Mouse (Mus musculus) myocyte (in vitro differentiated cells): ENCODE results near the gene Mat2a. TPM values are rescaled to one million over a fixed set of nuclear protein-coding genes. Genes with fewer than 3 reads are reported as not detected.

Source experiments
- H3K27me3 ChIP-seq: one replicate; pipeline ENCODE4 v1.6.1; 2011; ENCODE audit not compliant: control insufficient read depth, insufficient read depth, insufficient read length
- H3K36me3 ChIP-seq: one replicate; pipeline ENCODE4 v1.6.1; 2011; ENCODE audit not compliant: control insufficient read depth, insufficient read depth
- H3K4me2 ChIP-seq: one replicate; pipeline ENCODE4 v1.6.1; 2011; ENCODE audit warnings: low read depth, control low read depth
- H3K4me3 ChIP-seq: one replicate; pipeline ENCODE4 v1.5.1; 2011; ENCODE audit warnings: mild to moderate bottlenecking, control low read depth, moderate library complexity
- H3K79me2 ChIP-seq: one replicate; pipeline ENCODE4 v1.6.1; 2011; ENCODE audit not compliant: control insufficient read depth, insufficient read depth
- H3ac ChIP-seq: one replicate; pipeline ENCODE4 v1.6.1; 2011; ENCODE audit not compliant: control insufficient read depth, insufficient read length
- CEBPB ChIP-seq: IDR thresholded peaks from 2 replicates; pipeline ENCODE4 v1.6.1; 2011; ENCODE audit warnings: mild to moderate bottlenecking, moderate library complexity; ENCODE audit not compliant: poor library complexity, insufficient read depth, severe bottlenecking
- E2F4 ChIP-seq: IDR thresholded peaks from one replicate; pipeline ENCODE4 v1.6.1; 2011; ENCODE audit warnings: mild to moderate bottlenecking, control low read depth, moderate library complexity; ENCODE audit not compliant: insufficient read depth
- MAX ChIP-seq: IDR thresholded peaks from one replicate; pipeline ENCODE4 v1.6.1; 2011; ENCODE audit warnings: low read depth, mild to moderate bottlenecking, control low read depth
- MYOD1 ChIP-seq, 3 experiments: IDR thresholded peaks; one replicate each; pipeline ENCODE4 v1.6.1; 2011; ENCODE audit warnings: control low read depth in 2 of 3, low read depth in 2 of 3, mild to moderate bottlenecking in 2 of 3, moderate library complexity in 1 of 3; ENCODE audit not compliant: insufficient read length in 2 of 3, control insufficient read depth in 1 of 3
- MYOG ChIP-seq, 3 experiments: IDR thresholded peaks; one replicate each; pipeline ENCODE4 v1.6.1; 2011; ENCODE audit warnings: control low read depth in 2 of 3, low read depth in 2 of 3, mild to moderate bottlenecking in 2 of 3; ENCODE audit not compliant: insufficient read length in 2 of 3, control insufficient read depth in 1 of 3, insufficient read depth in 1 of 3
- POLR2A ChIP-seq: IDR thresholded peaks from one replicate; pipeline ENCODE4 v1.6.1; 2011; ENCODE audit warnings: low read depth, mild to moderate bottlenecking, control low read depth, moderate library complexity; ENCODE audit not compliant: insufficient read length
- POLR2AphosphoS2 ChIP-seq: IDR thresholded peaks from one replicate; pipeline ENCODE4 v1.6.1; 2011; ENCODE audit warnings: low read depth, control low read depth; ENCODE audit not compliant: insufficient read length
- REST ChIP-seq: IDR thresholded peaks from one replicate; pipeline ENCODE4 v1.6.1; 2011; ENCODE audit warnings: mild to moderate bottlenecking, control low read depth, moderate library complexity; ENCODE audit not compliant: insufficient read depth, insufficient read length
- SRF ChIP-seq: IDR thresholded peaks from one replicate; pipeline ENCODE4 v1.6.1; 2011; ENCODE audit warnings: low read depth; ENCODE audit not compliant: control insufficient read depth, insufficient read length
- TCF12 ChIP-seq: IDR thresholded peaks from one replicate; pipeline ENCODE4 v1.6.1; 2011; ENCODE audit warnings: mild to moderate bottlenecking, control low read depth; ENCODE audit not compliant: poor library complexity, insufficient read depth, severe bottlenecking
- TCF3 ChIP-seq: IDR thresholded peaks from one replicate; pipeline ENCODE4 v1.6.1; 2011; ENCODE audit warnings: low read depth, control low read depth; ENCODE audit not compliant: insufficient read length
- USF1 ChIP-seq: IDR thresholded peaks from one replicate; pipeline ENCODE4 v1.6.1; 2011; ENCODE audit warnings: low read depth, mild to moderate bottlenecking, control low read depth, moderate library complexity
- polyA plus RNA-seq: library from polyadenylated mRNA; unstranded; fragments of >200 nt; fragmentation: generic; extraction: Trizol; gene quantifications from one replicate; pipeline ENCODE4 v1.2.1, GENCODE M21; 2012; ENCODE audit warnings: missing spikeins

Gene Mat2a
- polyA plus RNA-seq, 1 experiment, result 142 TPM

DNA sequence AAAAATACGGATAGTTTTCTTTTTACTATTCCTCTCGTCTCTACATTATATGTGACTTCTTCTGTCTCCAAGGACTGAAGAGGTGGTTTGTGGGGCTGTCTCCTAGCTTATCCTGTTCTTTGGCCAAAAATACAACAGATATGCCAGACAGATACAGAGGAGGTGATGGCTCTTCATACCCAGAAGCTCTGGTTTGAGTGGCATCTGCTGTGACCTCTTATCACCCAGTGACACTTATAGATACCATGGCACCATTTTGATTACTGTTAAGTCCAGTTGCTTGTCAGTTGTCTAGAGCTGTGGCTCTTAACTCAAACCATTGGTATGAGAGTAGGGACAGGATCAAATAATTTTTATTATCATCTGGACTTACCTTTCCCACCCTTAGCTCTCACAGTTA, 8.1 kb upstream of the Mat2a start:
- H3K79me2 ChIP-seq, result no peaks in the 10 kb centered on the region
- TF ChIP-seq MAX, result no peak
- H3K36me3 ChIP-seq, result no peaks in the 10 kb centered on the region
- H3K4me2 ChIP-seq, result no peak overlapping the region
- H3K27me3 ChIP-seq, result no peaks in the 10 kb centered on the region
- no peak overlapping the region for H3ac ChIP-seq
- no peak overlapping the region for H3K4me3 ChIP-seq

- TF ChIP-seq USF1 (no peak), POLR2A (no peak), POLR2AphosphoS2 (no peak), TCF3 (no peak), MYOD1 (IDR thresholded peaks at IDR 0.05; ENCODE audit: control insufficient read depth in 1 of 3, insufficient read length in 2 of 3, low read depth in 2 of 3) (no peak), E2F4 (no peak), CEBPB (no peak), TCF12 (no peak), MAX (no peak), MYOG (IDR thresholded peaks at IDR 0.05; ENCODE audit: control insufficient read depth in 1 of 3, insufficient read depth in 1 of 3, insufficient read length in 2 of 3, low read depth in 2 of 3) (no peak)
- H3K4me2 ChIP-seq, result no peak overlapping the region
- no peaks in the 10 kb centered on the region for H3K36me3 ChIP-seq
- H3K79me2 ChIP-seq, result no peaks in the 10 kb centered on the region
- no peak overlapping the region for H3ac ChIP-seq
- H3K27me3 ChIP-seq, result no peaks in the 10 kb centered on the region
- H3K4me3 ChIP-seq, result no peak overlapping the region
These were observed 5.7 kb upstream of the Mat2a start for GRCm38 (mm10) chr6:72445011-72445410.

GRCm38 (mm10) chr6:72442921-72443604, 3.7 kb upstream of the Mat2a start:
- Histone ChIP-seq H3K27me3 (no peaks in the 10 kb centered on the region), H3ac (no peak overlapping the region), H3K4me3 (no peak overlapping the region), H3K79me2 (peaks cover 8% of the 10 kb centered on the region), H3K4me2 (no peak overlapping the region), H3K36me3 (peaks cover 4% of the 10 kb centered on the region)
- TF ChIP-seq POLR2A, result no peak
- no peak for TF ChIP-seq TCF3
- no peak for TF ChIP-seq POLR2AphosphoS2
- no peak for TF ChIP-seq SRF
- TF ChIP-seq REST, result no peak
- TF ChIP-seq USF1, result no peak
- TF ChIP-seq MAX, result no peak
- TF ChIP-seq MYOG (IDR thresholded peaks at IDR 0.05; ENCODE audit: control insufficient read depth in 1 of 3, insufficient read depth in 1 of 3, insufficient read length in 2 of 3, low read depth in 2 of 3), result no peak
- no peak for TF ChIP-seq E2F4
- no peak for TF ChIP-seq CEBPB

DNA sequence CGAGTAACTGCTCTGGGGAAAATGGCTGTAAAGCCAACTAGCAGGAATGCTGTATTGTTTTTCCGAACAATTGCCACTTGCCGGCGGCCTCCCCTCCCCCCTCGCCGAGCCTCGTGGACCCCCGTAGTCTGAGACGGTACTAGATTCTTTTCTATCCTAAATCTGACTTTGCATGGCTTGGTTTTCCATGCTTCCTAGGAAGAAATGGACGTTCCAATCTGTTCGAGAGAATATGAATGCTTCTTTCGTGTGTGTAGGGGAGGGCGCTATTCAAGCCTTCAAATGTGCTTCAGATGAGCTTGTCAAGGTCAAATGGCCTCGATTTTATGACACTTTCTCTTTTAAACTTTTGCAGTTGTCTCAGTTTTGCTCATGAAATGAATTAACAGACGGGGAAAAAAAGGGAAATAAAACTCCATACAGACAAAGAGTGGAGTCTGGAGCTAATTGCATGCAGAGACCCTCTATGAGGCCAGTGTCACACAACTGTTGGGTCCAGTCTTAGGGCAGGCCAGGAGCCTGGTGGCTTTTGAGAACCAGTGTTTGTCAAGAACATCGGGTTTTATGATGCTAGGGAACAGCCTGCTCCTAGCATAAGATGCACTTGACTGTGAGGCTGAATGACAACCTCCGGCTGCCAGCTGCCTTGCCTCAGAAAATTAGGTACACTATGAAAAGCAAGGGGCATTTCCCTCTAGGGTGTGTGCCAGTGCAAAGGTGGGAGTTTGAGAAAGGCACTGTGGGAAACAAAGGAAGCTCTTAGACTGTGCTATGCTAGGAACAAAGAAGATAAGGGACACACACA, 1.0 kb upstream of the Mat2a start:
- Histone ChIP-seq H3ac (peak overlapping the region; percentile 96), H3K4me3 (peak overlapping the region; percentile 77), H3K27me3 (no peaks in the 10 kb centered on the region), H3K4me2 (peak overlapping the region; percentile 87), H3K36me3 (peaks cover 28% of the 10 kb centered on the region), H3K79me2 (peaks cover 35% of the 10 kb centered on the region)
- TF ChIP-seq E2F4 (no peak), USF1 (no peak), POLR2A (peak; percentile 10), POLR2AphosphoS2 (no peak)

- peak overlapping the region; percentile 96 for H3ac ChIP-seq
These were observed 450 bp downstream of the Mat2a start for GRCm38 (mm10) chr6:72438862-72439354.

More at GRCm38 (mm10) chr6:72438862-72439354, 450 bp downstream of the Mat2a start:
- H3K36me3 ChIP-seq, result peaks cover 43% of the 10 kb centered on the region
- H3K4me2 ChIP-seq, result peak overlapping the region; percentile 81
- no peaks in the 10 kb centered on the region for H3K27me3 ChIP-seq
- peak overlapping the region; percentile 77 for H3K4me3 ChIP-seq
- peaks cover 40% of the 10 kb centered on the region for H3K79me2 ChIP-seq
- TF ChIP-seq TCF3, result no peak
- peak; percentile 32 for TF ChIP-seq POLR2A
- TF ChIP-seq TCF12, result no peak
- TF ChIP-seq MYOD1 (IDR thresholded peaks at IDR 0.05; ENCODE audit: control insufficient read depth in 1 of 3, insufficient read length in 2 of 3, low read depth in 2 of 3), result peak in 1 of 3 experiments; percentile 1
- no peak for TF ChIP-seq CEBPB
- no peak for TF ChIP-seq SRF
- TF ChIP-seq E2F4, result no peak
